Mouse (Mus musculus): ENCODE data around the gene Mri1. TPM values are rescaled to one million over a fixed set of nuclear protein-coding genes. Genes with fewer than 3 reads are reported as not detected.

The Mri1 gene
- total and polyA plus RNA-seq, 3 experiments: 7.0 to 58.7 (median 14.1) TPM

- Histone ChIP-seq H3K4me3 (ENCODE audit: low read depth, low read length) (no peak overlapping the region), H3K4me1 (ENCODE audit: insufficient read depth, low read depth, low read length) (peaks cover 82% of the 10 kb centered on the region), H3K36me3 (replicated peaks) (peaks cover 91% of the 10 kb centered on the region), H3K9me3 (replicated peaks) (no peaks in the 10 kb centered on the region), H3K27me3 (ENCODE audit: insufficient read depth, low read length) (no peaks in the 10 kb centered on the region)
- DNase-seq (ENCODE audit: low spot score): no peak
- no peak for ATAC-seq (ENCODE audit: extremely low read depth, insufficient number of reproducible peaks, low FRiP score, poor library complexity, severe bottlenecking)
- TF ChIP-seq POLR2AphosphoS5 (IDR thresholded peaks at IDR 0.05; ENCODE audit: insufficient replicate concordance, low read depth, low read length) (no peak), CTCF (IDR thresholded peaks at IDR 0.05; ENCODE audit: low read depth, low read length) (no peak), GATA2 (IDR thresholded peaks at IDR 0.05; ENCODE audit: borderline replicate concordance, low read depth, low read length) (no peak), TAL1 (conservative IDR thresholded peaks at IDR 0.05; ENCODE audit: low read depth, low read length) (no peak), GATA1 (IDR thresholded peaks at IDR 0.05; ENCODE audit: borderline replicate concordance, low read length) (no peak)
Measured at GRCm38 (mm10) chr8:84206666-84207065, 50.5 kb downstream of the Mri1 start.

GRCm38 (mm10) chr8:84205073-84205472 is 52.1 kb downstream of the Mri1 start:
- ATAC-seq (ENCODE audit: extremely low read depth, insufficient number of reproducible peaks, low FRiP score, poor library complexity, severe bottlenecking) (no peak), DNase-seq (ENCODE audit: low spot score) (no peak)
- Histone ChIP-seq H3K4me1 (ENCODE audit: insufficient read depth, low read depth, low read length) (peaks cover 86% of the 10 kb centered on the region), H3K27me3 (ENCODE audit: insufficient read depth, low read length) (no peaks in the 10 kb centered on the region), H3K9me3 (replicated peaks) (no peaks in the 10 kb centered on the region), H3K4me3 (ENCODE audit: low read depth, low read length) (no peak overlapping the region), H3K36me3 (replicated peaks) (peaks cover 77% of the 10 kb centered on the region)
- TF ChIP-seq CTCF (IDR thresholded peaks at IDR 0.05; ENCODE audit: low read depth, low read length) (no peak), TAL1 (conservative IDR thresholded peaks at IDR 0.05; ENCODE audit: low read depth, low read length) (no peak), GATA2 (IDR thresholded peaks at IDR 0.05; ENCODE audit: borderline replicate concordance, low read depth, low read length) (no peak), POLR2AphosphoS5 (IDR thresholded peaks at IDR 0.05; ENCODE audit: insufficient replicate concordance, low read depth, low read length) (no peak), GATA1 (IDR thresholded peaks at IDR 0.05; ENCODE audit: borderline replicate concordance, low read length) (no peak)

DNA sequence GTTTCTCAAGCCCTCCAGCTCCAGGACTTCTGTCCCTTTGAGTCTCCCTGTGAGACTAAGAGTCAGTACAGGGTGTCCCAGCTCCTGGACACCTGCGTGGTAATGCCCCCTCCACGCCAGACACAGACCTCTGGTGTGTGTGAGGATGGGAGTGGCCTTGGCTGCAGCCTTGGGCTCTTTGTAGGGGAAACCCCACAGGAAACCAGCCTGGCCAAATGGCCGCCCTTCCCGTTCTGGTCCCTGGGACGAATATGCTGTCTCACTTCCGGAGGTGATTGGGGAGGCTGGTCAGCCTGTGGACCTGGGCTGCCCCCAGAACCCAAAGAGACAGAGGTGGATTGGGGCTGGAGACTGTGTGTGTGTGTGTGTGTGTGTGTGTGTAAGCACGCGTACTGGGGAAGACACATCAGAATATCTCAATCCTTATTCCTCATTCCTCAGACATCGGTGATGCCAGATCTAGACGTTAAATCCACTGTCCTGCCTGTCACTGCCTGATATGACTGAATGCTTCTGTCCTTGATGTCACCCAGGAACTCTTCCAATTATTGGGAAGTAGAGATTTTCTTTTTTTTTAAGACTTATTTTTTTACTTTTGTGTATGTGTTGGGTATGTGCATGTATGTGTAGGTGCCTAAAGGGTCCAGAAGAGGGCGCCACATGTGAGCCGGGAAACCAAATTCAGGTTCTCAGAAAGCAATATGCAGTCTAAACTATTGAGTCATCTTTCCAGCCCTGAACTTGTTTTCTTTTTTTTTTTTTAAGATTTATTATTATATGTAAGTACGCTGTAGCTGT is 53.0 kb downstream of the Mri1 start:
- TF ChIP-seq TAL1 (conservative IDR thresholded peaks at IDR 0.05; ENCODE audit: low read depth, low read length): no peak
- H3K4me1 ChIP-seq (ENCODE audit: insufficient read depth, low read depth, low read length): peaks cover 88% of the 10 kb centered on the region
- 0 out of 2 replicates have a peak, but pooled peaks have one; percentile 24 for ATAC-seq (ENCODE audit: extremely low read depth, insufficient number of reproducible peaks, low FRiP score, poor library complexity, severe bottlenecking)
- peak; percentile 57 for DNase-seq (ENCODE audit: low spot score)
- H3K4me3 ChIP-seq (ENCODE audit: low read depth, low read length): peak overlapping the region; percentile 89
- no peaks in the 10 kb centered on the region for H3K27me3 ChIP-seq (ENCODE audit: insufficient read depth, low read length)
- peaks cover 68% of the 10 kb centered on the region for H3K36me3 ChIP-seq (replicated peaks)
- no peaks in the 10 kb centered on the region for H3K9me3 ChIP-seq (replicated peaks)

DNA sequence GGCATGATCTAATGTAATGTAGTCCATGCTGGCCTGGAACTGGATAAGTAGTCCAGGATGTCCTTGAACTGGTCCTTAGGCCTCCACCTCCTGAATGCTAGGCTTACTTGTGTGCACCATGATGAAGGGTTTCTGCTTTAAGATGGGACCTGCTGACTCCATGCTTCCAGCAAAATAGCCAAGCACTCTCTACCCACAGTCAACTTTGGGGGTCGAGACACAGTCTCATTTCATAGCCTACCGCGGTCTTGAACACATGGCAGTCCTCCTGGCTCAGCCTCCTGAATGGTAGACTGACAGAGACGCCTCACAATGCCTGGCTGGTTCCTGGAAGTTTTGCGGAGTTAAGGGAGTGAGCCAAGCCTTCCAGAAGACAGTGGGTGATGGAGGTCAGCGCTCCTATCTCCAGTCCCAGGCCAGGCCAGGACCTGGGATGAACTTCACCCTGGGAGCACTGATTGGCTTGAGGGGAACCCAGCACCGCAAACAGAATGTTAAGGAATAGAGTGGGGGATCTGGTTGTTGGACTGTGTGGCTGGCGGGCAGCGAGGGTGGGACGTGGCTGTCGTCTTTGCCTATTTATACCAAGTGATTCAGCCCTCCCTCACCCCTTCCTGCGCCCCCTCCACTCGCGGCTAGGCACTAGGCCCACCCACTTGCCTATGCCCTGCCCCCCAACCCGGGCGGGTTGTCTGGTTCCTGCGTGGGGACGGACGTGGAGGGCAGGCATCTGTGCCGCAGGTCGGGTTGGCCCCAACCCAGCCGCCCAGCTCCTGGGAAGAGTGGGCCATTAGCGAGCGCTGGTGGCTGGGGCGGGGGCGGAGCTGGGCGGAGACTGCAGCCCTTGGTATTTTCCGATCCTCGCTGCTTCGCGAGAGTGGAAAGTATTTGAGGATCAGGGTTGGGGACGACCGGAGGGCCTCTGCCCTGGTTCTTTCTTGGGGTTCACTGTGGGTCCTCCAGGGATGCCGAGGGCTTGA is 53.9 kb downstream of the Mri1 start:
- Histone ChIP-seq H3K27me3 (ENCODE audit: insufficient read depth, low read length) (no peaks in the 10 kb centered on the region), H3K4me3 (ENCODE audit: low read depth, low read length) (peak overlapping the region; percentile 89), H3K9me3 (replicated peaks) (no peaks in the 10 kb centered on the region), H3K4me1 (ENCODE audit: insufficient read depth, low read depth, low read length) (peaks cover 87% of the 10 kb centered on the region), H3K36me3 (replicated peaks) (peaks cover 59% of the 10 kb centered on the region)
- DNase-seq (ENCODE audit: low spot score) (peak; percentile 76), ATAC-seq (ENCODE audit: extremely low read depth, insufficient number of reproducible peaks, low FRiP score, poor library complexity, severe bottlenecking) (no peak)
- TF ChIP-seq GATA2 (IDR thresholded peaks at IDR 0.05; ENCODE audit: borderline replicate concordance, low read depth, low read length) (no peak), CTCF (IDR thresholded peaks at IDR 0.05; ENCODE audit: low read depth, low read length) (no peak), TAL1 (conservative IDR thresholded peaks at IDR 0.05; ENCODE audit: low read depth, low read length) (no peak), GATA1 (IDR thresholded peaks at IDR 0.05; ENCODE audit: borderline replicate concordance, low read length) (no peak), POLR2AphosphoS5 (IDR thresholded peaks at IDR 0.05; ENCODE audit: insufficient replicate concordance, low read depth, low read length) (no peak)

- no peaks in the 10 kb centered on the region for H3K9me3 ChIP-seq (replicated peaks)
- H3K4me3 ChIP-seq (ENCODE audit: low read depth, low read length): peak overlapping the region; percentile 89
- peaks cover 51% of the 10 kb centered on the region for H3K36me3 ChIP-seq (replicated peaks)
- H3K27me3 ChIP-seq (ENCODE audit: insufficient read depth, low read length): no peaks in the 10 kb centered on the region
- ATAC-seq (ENCODE audit: extremely low read depth, insufficient number of reproducible peaks, low FRiP score, poor library complexity, severe bottlenecking): no peak
- DNase-seq (ENCODE audit: low spot score): peak; percentile 33
- H3K4me1 ChIP-seq (ENCODE audit: insufficient read depth, low read depth, low read length): peaks cover 86% of the 10 kb centered on the region
- TF ChIP-seq POLR2AphosphoS5 (IDR thresholded peaks at IDR 0.05; ENCODE audit: insufficient replicate concordance, low read depth, low read length) (no peak), TAL1 (conservative IDR thresholded peaks at IDR 0.05; ENCODE audit: low read depth, low read length) (no peak), GATA1 (IDR thresholded peaks at IDR 0.05; ENCODE audit: borderline replicate concordance, low read length) (no peak), CTCF (IDR thresholded peaks at IDR 0.05; ENCODE audit: low read depth, low read length) (no peak), GATA2 (IDR thresholded peaks at IDR 0.05; ENCODE audit: borderline replicate concordance, low read depth, low read length) (no peak)
Measured at GRCm38 (mm10) chr8:84202466-84202865, 54.7 kb downstream of the Mri1 start.

All from G1E (cell line).